Mouse (Mus musculus) testis, adult 2 months (tissue): ENCODE data around the gene Nudt6.

ENCODE experiments used
- CTCF ChIP-seq: fragments of 200-500 bp; IDR thresholded peaks from 2 replicates; pipeline ENCODE4 v1.5.1; 2012; ENCODE audit warnings: low read depth, mild to moderate bottlenecking, inconsistent platforms, low read length, moderate library complexity; ENCODE audit not compliant: control insufficient read depth, insufficient read depth, insufficient replicate concordance
- POLR2A ChIP-seq: fragments of 200-500 bp; IDR thresholded peaks from 2 replicates; pipeline ENCODE4 v1.6.1; 2012; ENCODE audit warnings: low read depth, mild to moderate bottlenecking, inconsistent platforms, low read length, moderate library complexity; ENCODE audit not compliant: control insufficient read depth

GRCm38 (mm10) chr3:37365144-37365543 lies 54.9 kb downstream of the Nudt6 start:
- no peak for TF ChIP-seq CTCF
- TF ChIP-seq POLR2A, result no peak
